31 mouse cellular contexts compared by ENCODE assay signal in genomic region chr6:116416000-116416552, GRCm38 (mm10). TPM values are rescaled to one million over a fixed set of nuclear protein-coding genes. Genes with fewer than 3 reads are reported as not detected.
A peak's percentile ranks its signal among the peaks of the same experiment; 100 is the strongest.
DNase-seq lines count a peak whose midpoint lies in the region; ATAC-seq and TF ChIP-seq lines count a peak whose summit lies in the region.
"Had no signal": no experiment of that assay in that cellular context is flagged by ENCODE, and none has a peak within 500 bp of the region (broad histone marks: within the 10 kb centered on the region; RNA-seq: fewer than 3 reads in every experiment).

No protein-coding gene starts in this region.

- ATAC-seq in granulocyte monocyte progenitor cell, adult 5-6 weeks (replicated peaks; ENCODE audit: poor library complexity, severe bottlenecking) = peak; percentile 51; the same call in 1 of the 2 replicates
- peak; percentile 47 for ATAC-seq in megakaryocyte progenitor cell, adult 5-6 weeks (replicated peaks; ENCODE audit: poor library complexity)
- no peak for ATAC-seq in stomach, postnatal 0 days (ENCODE audit: low FRiP score, low TSS enrichment)
- ATAC-seq: forebrain, embryonic 13.5 days; forebrain, embryonic 16.5 days; hindbrain, embryonic 16.5 days; intestine, embryonic 15.5 days had no signal

- peak overlapping the region; percentile 34 for H3K9ac ChIP-seq in MEL (ENCODE audit: control insufficient read depth, low read depth, low read length, poor library complexity, severe bottlenecking)
- H3K9ac ChIP-seq in stomach, postnatal 0 days (ENCODE audit: low read length) = no peak overlapping the region
- H3K9ac ChIP-seq: embryonic facial prominence, embryonic 13.5 days; forebrain, embryonic 13.5 days; hindbrain, embryonic 13.5 days; intestine, embryonic 15.5 days had no signal

- peak; percentile 67 for DNase-seq in heart, adult 11 months
- DNase-seq in heart, adult 9 months (ENCODE audit: low spot score in 2 of 2) = no peak
- DNase-seq in MEL (ENCODE audit: low read depth, low spot score) = peak; percentile 73
- no peak for DNase-seq in cerebellum, adult 8-10 months
- no peak for DNase-seq in thymus, adult 18-20 months
- no peak for DNase-seq in stomach, postnatal 0 days (ENCODE audit: low spot score)
- DNase-seq: adrenal gland, adult 8-10 months; adrenal gland, postnatal 25 days; B cell, adult 2 months; cerebellum, adult 18-20 months; cerebellum, adult 9-11 months; cerebellum, postnatal 36 days; embryo, embryonic 11 days; gastrocnemius, postnatal 10 days; gastrocnemius, postnatal 36 days; heart, adult 18-20 months; heart, postnatal 36 days; kidney, adult 11 months had no signal

- TF ChIP-seq RAD21 in MEL (IDR thresholded peaks at IDR 0.05; ENCODE audit: low read depth, low read length) = no peak

- WGBS in stomach, postnatal 0 days = 81% methylated on average over 6 of the region's 6 CpGs

- TF ChIP-seq EP300 in MEL (IDR thresholded peaks at IDR 0.05; ENCODE audit: low read depth in 1 of 2, low read length in 2 of 2) = peak in 1 of 2 experiments; percentile 45; a peak in 1 of 4 replicates
- no peak for TF ChIP-seq EP300 in stomach, postnatal 0 days (optimal IDR thresholded peaks at IDR 0.05)

- peak overlapping the region; percentile 65 for H3K27ac ChIP-seq in MEL (ENCODE audit: control insufficient read depth, low read depth, low read length)
- H3K27ac ChIP-seq in stomach, postnatal 0 days (replicated peaks) = no peak overlapping the region
- H3K27ac ChIP-seq: embryonic facial prominence, embryonic 10.5 days; embryonic facial prominence, embryonic 13.5 days; forebrain, embryonic 10.5 days; forebrain, embryonic 13.5 days; hindbrain, embryonic 10.5 days; hindbrain, embryonic 13.5 days; intestine, embryonic 15.5 days had no signal

- no peaks in the 10 kb centered on the region for H3K79me2 ChIP-seq in MEL (ENCODE audit: control insufficient read depth, insufficient read depth, low read length, poor library complexity)

- TF ChIP-seq POLR2A in MEL (IDR thresholded peaks at IDR 0.05; ENCODE audit: control insufficient read depth in 1 of 2, insufficient read depth in 1 of 2, low read depth in 1 of 2, low read length in 2 of 2, poor library complexity in 1 of 2) = peak in 1 of 2 experiments; percentile 36; a peak in 1 of 4 replicates

- peak overlapping the region in 1 of 2 experiments; percentile 21; a peak in 1 of 4 replicates for H3K4me3 ChIP-seq in MEL (ENCODE audit: control insufficient read depth in 1 of 2, insufficient read depth in 1 of 2, low read depth in 2 of 2, low read length in 2 of 2)
- no peak overlapping the region for H3K4me3 ChIP-seq in stomach, postnatal 0 days (ENCODE audit: low read depth, low read length)
- H3K4me3 ChIP-seq: embryonic facial prominence, embryonic 10.5 days; embryonic facial prominence, embryonic 13.5 days; forebrain, embryonic 10.5 days; forebrain, embryonic 13.5 days; hindbrain, embryonic 10.5 days; hindbrain, embryonic 13.5 days; intestine, embryonic 15.5 days had no signal

- no peaks in the 10 kb centered on the region for H3K9me3 ChIP-seq in MEL (replicated peaks; ENCODE audit: insufficient read depth, low read length)
- no peaks in the 10 kb centered on the region for H3K9me3 ChIP-seq in stomach, postnatal 0 days (ENCODE audit: control insufficient read depth, low read length)
- H3K9me3 ChIP-seq: embryonic facial prominence, embryonic 10.5 days; embryonic facial prominence, embryonic 13.5 days; forebrain, embryonic 10.5 days; forebrain, embryonic 13.5 days; hindbrain, embryonic 10.5 days; hindbrain, embryonic 13.5 days; intestine, embryonic 15.5 days had no signal

- TF ChIP-seq CTCF in MEL (IDR thresholded peaks at IDR 0.05 in 2 of 3, conservative IDR thresholded peaks at IDR 0.05 in 1 of 3; ENCODE audit: control insufficient read depth in 1 of 3, insufficient read depth in 1 of 3, low read depth in 2 of 3, low read length in 3 of 3, poor library complexity in 1 of 3, severe bottlenecking in 1 of 3) = no peak
- TF ChIP-seq CTCF in stomach, postnatal 0 days (IDR thresholded peaks at IDR 0.05; ENCODE audit: low read depth) = no peak

- H3K4me1 ChIP-seq in MEL (ENCODE audit: control insufficient read depth in 1 of 2, insufficient read depth in 2 of 2, low read length in 2 of 2) = peaks cover 0 to 20% of the 10 kb centered on the region in 2 experiments; a peak in 2 of 4 replicates
- H3K4me1 ChIP-seq in stomach, postnatal 0 days (replicated peaks; ENCODE audit: control insufficient read depth, insufficient read depth) = no peaks in the 10 kb centered on the region
- H3K4me1 ChIP-seq: embryonic facial prominence, embryonic 13.5 days; forebrain, embryonic 13.5 days; intestine, embryonic 15.5 days had no signal

- no peak overlapping the region for H3K4me2 ChIP-seq in stomach, postnatal 0 days (replicated peaks; ENCODE audit: low read depth)
- H3K4me2 ChIP-seq: embryonic facial prominence, embryonic 13.5 days; forebrain, embryonic 13.5 days; heart, embryonic 11.5 days; hindbrain, embryonic 13.5 days; intestine, embryonic 15.5 days had no signal

- peaks cover 0 to 2% of the 10 kb centered on the region in 2 experiments; a peak in 1 of 4 replicates for H3K36me3 ChIP-seq in MEL (ENCODE audit: control insufficient read depth in 1 of 2, insufficient read depth in 2 of 2, low read length in 2 of 2)
- no peaks in the 10 kb centered on the region for H3K36me3 ChIP-seq in stomach, postnatal 0 days (ENCODE audit: control insufficient read depth, insufficient read depth, low read length)
- H3K36me3 ChIP-seq: embryonic facial prominence, embryonic 13.5 days; intestine, embryonic 15.5 days had no signal

- H3K27me3 ChIP-seq in MEL (ENCODE audit: control insufficient read depth in 1 of 2, insufficient read depth in 2 of 2, low read length in 2 of 2) = no peaks in the 10 kb centered on the region
- no peaks in the 10 kb centered on the region for H3K27me3 ChIP-seq in stomach, postnatal 0 days (ENCODE audit: control insufficient read depth, insufficient read depth, low read length)
- H3K27me3 ChIP-seq: CH12.LX; embryonic facial prominence, embryonic 13.5 days; forebrain, embryonic 13.5 days; hindbrain, embryonic 13.5 days; intestine, embryonic 15.5 days had no signal

TF ChIP-seq in MEL, 35 proteins besides CTCF, POLR2A, EP300 and RAD21:
- TF ChIP-seq MEF2A (IDR thresholded peaks at IDR 0.05; ENCODE audit: extremely low read depth, insufficient replicate concordance, low read depth, low read length, poor library complexity, severe bottlenecking) (no peak), ETS1 (IDR thresholded peaks at IDR 0.05; ENCODE audit: low read depth, low read length) (peak; percentile 6; the same call in 1 of the 2 replicates), MYB (IDR thresholded peaks at IDR 0.05; ENCODE audit: low read depth, low read length) (no peak), ELF1 (IDR thresholded peaks at IDR 0.05; ENCODE audit: low read depth, low read length) (peak; percentile 78), SIN3A (IDR thresholded peaks at IDR 0.05; ENCODE audit: low read length) (no peak; the same call in 1 of the 2 replicates), USF2 (IDR thresholded peaks at IDR 0.05; ENCODE audit: borderline replicate concordance in 1 of 2, insufficient read depth in 1 of 2, low read depth in 1 of 2, low read length in 2 of 2) (0 out of 4 replicates have a peak, but pooled peaks of 1 of the 2 experiments have one; percentile 25), MXI1 (IDR thresholded peaks at IDR 0.05; ENCODE audit: low read depth, low read length) (no peak), TCF12 (IDR thresholded peaks at IDR 0.05; ENCODE audit: low read depth, low read length) (peak; percentile 29; the same call in 1 of the 2 replicates), JUND (IDR thresholded peaks at IDR 0.05; ENCODE audit: low read depth, low read length) (no peak), TAL1 (IDR thresholded peaks at IDR 0.05; ENCODE audit: low read length) (no peak), USF1 (IDR thresholded peaks at IDR 0.05; ENCODE audit: low read depth, low read length) (peak; percentile 86), MAX (IDR thresholded peaks at IDR 0.05; ENCODE audit: low read length) (no peak), E2F4 (IDR thresholded peaks at IDR 0.05; ENCODE audit: borderline replicate concordance, low read depth, low read length) (no peak), RCOR1 (IDR thresholded peaks at IDR 0.05; ENCODE audit: low read depth, low read length) (peak; percentile 61), POLR2AphosphoS5 (IDR thresholded peaks at IDR 0.05; ENCODE audit: borderline replicate concordance, low read depth, low read length) (no peak), ZC3H11A (IDR thresholded peaks at IDR 0.05; ENCODE audit: low read depth, low read length) (no peak), NRF1 (IDR thresholded peaks at IDR 0.05; ENCODE audit: insufficient read depth, low read depth, low read length, poor library complexity, severe bottlenecking) (no peak), ZNF384 (IDR thresholded peaks at IDR 0.05; ENCODE audit: low read depth, low read length) (peak; percentile 44; the same call in 1 of the 2 replicates), MAFK (IDR thresholded peaks at IDR 0.05; ENCODE audit: borderline replicate concordance, low read depth, low read length) (no peak), MYC (IDR thresholded peaks at IDR 0.05; ENCODE audit: low read depth, low read length) (no peak; the same call in 1 of the 2 replicates), BHLHE40 (IDR thresholded peaks at IDR 0.05; ENCODE audit: borderline replicate concordance, low read depth, low read length) (no peak), GATA1 (IDR thresholded peaks at IDR 0.05; ENCODE audit: low read depth, low read length) (peak; percentile 69), GABPA (IDR thresholded peaks at IDR 0.05; ENCODE audit: low read depth, low read length) (no peak)

RNA-seq across cellular contexts. Expression of gene Alox5, which starts 44.9 kb away (rescaled TPM):
- total RNA-seq in MEL (2012; rRNA removed) = 1.1 and 1.6 TPM in 2 replicates
- polyA plus RNA-seq in MEL (2012; ENCODE audit: insufficient read depth in 1 of 2, insufficient read length in 2 of 2, low read depth in 1 of 2, low replicate concordance in 2 of 2, missing spikeins in 1 of 2) = 1 to 10 TPM in 1 of 2 experiments, not detected in 1; 5.7 TPM
- total RNA-seq in granulocyte monocyte progenitor cell, adult 5-6 weeks (2014; fragmentation: Nextera tagmentation) = 6.6 and 13.3 TPM in 2 replicates
- total RNA-seq in granulocyte monocyte progenitor cell, adult 5-6 weeks (2017) = 6.2 and 15.6 TPM in 2 replicates
- total RNA-seq in megakaryocyte progenitor cell, adult 5-6 weeks (2015) = 8.1 and 9.5 TPM in 2 replicates
- total RNA-seq in megakaryocyte progenitor cell, adult 5-6 weeks (2017) = 5.9 and 12.3 TPM in 2 replicates
- 0.45 and 1.3 TPM in 2 replicates for polyA plus RNA-seq in stomach, postnatal 0 days (2015; fragmentation: Nextera tagmentation; extraction: Ambion mirVana)
- total RNA-seq: CH12.LX had no signal

Comparison
In these comparisons a context has a peak if more than half of its experiments do, and no peak if none do; other contexts are left out.
1. DNase-seq: peak in heart, adult 11 months (single experiment) and MEL (single experiment); none in heart, adult 9 months (0 of 2), cerebellum, adult 8-10 months (single experiment), thymus, adult 18-20 months (0 of 2) and stomach, postnatal 0 days (single experiment).